Mouse (Mus musculus): ENCODE results near the gene Gm11214. TPM values are rescaled to one million over a fixed set of nuclear protein-coding genes. Genes with fewer than 3 reads are reported as not detected.

Gm11214 gene
- polyA plus RNA-seq, 1 experiment: not detected

- H3K36me3 ChIP-seq (replicated peaks; ENCODE audit: low read length): no peaks in the 10 kb centered on the region
- H3K4me3 ChIP-seq (replicated peaks): no peak overlapping the region
- no peaks in the 10 kb centered on the region for H3K9me3 ChIP-seq
- peaks cover 22% of the 10 kb centered on the region for H3K27me3 ChIP-seq (replicated peaks)
- H3K4me1 ChIP-seq: peaks cover 12% of the 10 kb centered on the region
- no peak for TF ChIP-seq FLI1 (IDR thresholded peaks at IDR 0.05; ENCODE audit: low read length)
- TF ChIP-seq GATA1 (IDR thresholded peaks at IDR 0.05; ENCODE audit: borderline replicate concordance, low read length): no peak
These were observed 30.0 kb downstream of the Gm11214 start for GRCm38 (mm10) chr4:63633181-63633580.

GRCm38 (mm10) chr4:63627111-63627510 is 36.1 kb downstream of the Gm11214 start:
- Histone ChIP-seq H3K4me3 (replicated peaks) (no peak overlapping the region), H3K9me3 (no peaks in the 10 kb centered on the region), H3K27me3 (replicated peaks) (peaks cover 30% of the 10 kb centered on the region), H3K4me1 (peaks cover 38% of the 10 kb centered on the region), H3K36me3 (replicated peaks; ENCODE audit: low read length) (no peaks in the 10 kb centered on the region)
- TF ChIP-seq FLI1 (IDR thresholded peaks at IDR 0.05; ENCODE audit: low read length): no peak
- no peak for TF ChIP-seq GATA1 (IDR thresholded peaks at IDR 0.05; ENCODE audit: borderline replicate concordance, low read length)

GRCm38 (mm10) chr4:63625563-63626080 is 37.6 kb downstream of the Gm11214 start:
- Histone ChIP-seq H3K36me3 (replicated peaks; ENCODE audit: low read length) (no peaks in the 10 kb centered on the region), H3K4me3 (replicated peaks) (no peak overlapping the region), H3K9me3 (no peaks in the 10 kb centered on the region), H3K4me1 (peaks cover 31% of the 10 kb centered on the region), H3K27me3 (replicated peaks) (peaks cover 34% of the 10 kb centered on the region)
- TF ChIP-seq FLI1 (IDR thresholded peaks at IDR 0.05; ENCODE audit: low read length): no peak
- no peak for TF ChIP-seq GATA1 (IDR thresholded peaks at IDR 0.05; ENCODE audit: borderline replicate concordance, low read length)

- no peak within 1 kb of the TSS for H3K4me3 ChIP-seq (replicated peaks)
- no peaks in the 10 kb centered on the region for H3K36me3 ChIP-seq (replicated peaks; ENCODE audit: low read length)
- H3K9me3 ChIP-seq: peaks cover 10% of the 10 kb centered on the region; the same call in 1 of the 2 replicates
- no peak for TF ChIP-seq GATA1 (IDR thresholded peaks at IDR 0.05; ENCODE audit: borderline replicate concordance, low read length)
- TF ChIP-seq FLI1 (IDR thresholded peaks at IDR 0.05; ENCODE audit: low read length): no peak
- H3K27me3 ChIP-seq (replicated peaks): peaks cover 34% of the 10 kb centered on the region
- H3K4me1 ChIP-seq: peaks cover 25% of the 10 kb centered on the region
These were observed 40.8 kb downstream of the Gm11214 start, which contains the start of gene Tex48 for GRCm38 (mm10) chr4:63622378-63622835. TSS of gene Tex48 (minus strand) at chr4:63622428.

- no peak overlapping the region for H3K4me3 ChIP-seq (replicated peaks)
- peaks cover 10% of the 10 kb centered on the region; the same call in 1 of the 2 replicates for H3K9me3 ChIP-seq
- TF ChIP-seq GATA1 (IDR thresholded peaks at IDR 0.05; ENCODE audit: borderline replicate concordance, low read length) (no peak), FLI1 (IDR thresholded peaks at IDR 0.05; ENCODE audit: low read length) (no peak)
- H3K36me3 ChIP-seq (replicated peaks; ENCODE audit: low read length): no peaks in the 10 kb centered on the region
- peaks cover 25% of the 10 kb centered on the region for H3K4me1 ChIP-seq
- H3K27me3 ChIP-seq (replicated peaks): peaks cover 34% of the 10 kb centered on the region
These were observed 41.3 kb downstream of the Gm11214 start for GRCm38 (mm10) chr4:63621861-63622260.

Other genes starting within 250 kb of the Gm11214 start
- 0.30 TPM in 1 of 2 replicates, not detected in the other for gene Whrn, start 167.4 kb downstream of the Gm11214 start, polyA plus RNA-seq (2012; ENCODE audit: insufficient read depth, low replicate concordance)
- gene Atp6v1g1, start 118.6 kb downstream of the Gm11214 start, polyA plus RNA-seq (2012; ENCODE audit: insufficient read depth, low replicate concordance): 12.2 and 191 TPM in 2 replicates
- 0.66 TPM in 1 of 2 replicates, not detected in the other for gene Tmem268, start 104.6 kb downstream of the Gm11214 start, polyA plus RNA-seq (2012; ENCODE audit: insufficient read depth, low replicate concordance)
- gene Gm11213, start 58.1 kb downstream of the Gm11214 start, polyA plus RNA-seq (2012; ENCODE audit: insufficient read depth, low replicate concordance): not detected in 2 replicates
- not detected in 2 replicates for gene Tex48, start 41.0 kb downstream of the Gm11214 start, polyA plus RNA-seq (2012; ENCODE audit: insufficient read depth, low replicate concordance)
- not detected in 2 replicates for gene Tnfsf15, start 81.7 kb upstream of the Gm11214 start, polyA plus RNA-seq (2012; ENCODE audit: insufficient read depth, low replicate concordance)
- 0.07 TPM in 1 of 2 replicates, not detected in the other for gene Tnfsf8, start 198.0 kb upstream of the Gm11214 start, polyA plus RNA-seq (2012; ENCODE audit: insufficient read depth, low replicate concordance)

All from megakaryocyte, embryonic 14.5 days (primary cell).